Mouse (Mus musculus) adrenal gland, postnatal 0 days (tissue): Measurements from ENCODE around the gene Megf8. TPM values are rescaled to one million over a fixed set of nuclear protein-coding genes. Genes with fewer than 3 reads are reported as not detected.

ENCODE experiments used
- polyA plus RNA-seq: library from polyadenylated mRNA; unstranded; fragments of >200 nt; fragmentation: Nextera tagmentation; extraction: Ambion mirVana; gene quantifications from 2 replicates; pipeline ENCODE4 v1.2.1, GENCODE M21; 2015

Megf8 gene
- polyA plus RNA-seq = 7.3 and 8.4 TPM in 2 replicates

GRCm38 (mm10) chr7:25316532-25317445 lies at the start of gene Megf8:
Gene Megf8, plus strand, starts transcription at chr7:25317164.

GRCm38 (mm10) chr7:25267301-25267750 lies 49.6 kb upstream of the Megf8 start, which contains the start of gene Cic:
Gene Cic, plus strand, starts transcription at chr7:25267704.

GRCm38 (mm10) chr7:25297454-25298325 lies 19.3 kb upstream of the Megf8 start, which contains the start of gene Pafah1b3:
Gene Pafah1b3, minus strand, starts transcription at chr7:25297986.

GRCm38 (mm10) chr7:25301063-25301462 lies 15.9 kb upstream of the Megf8 start, which contains the start of gene Prr19:
Gene Prr19, plus strand, starts transcription at chr7:25301411.

GRCm38 (mm10) chr7:25305956-25306613 lies 10.9 kb upstream of the Megf8 start, which contains the start of gene Tmem145:
Gene Tmem145, plus strand, starts transcription at chr7:25306106.

GRCm38 (mm10) chr7:25369058-25369749 lies 52.2 kb downstream of the Megf8 start, which contains the start of gene Cnfn:
Gene Cnfn, minus strand, starts transcription at chr7:25369724.

GRCm38 (mm10) chr7:25398610-25399009 lies 81.6 kb downstream of the Megf8 start, which contains the start of gene Lipe:
Gene Lipe, minus strand, starts transcription at chr7:25398710.

GRCm38 (mm10) chr7:25412833-25413441 lies 96.0 kb downstream of the Megf8 start, which contains the start of gene Cxcl17:
Gene Cxcl17, minus strand, starts transcription at chr7:25412886.

Other genes with a start within 250 kb of the Megf8 start
- 4.1 and 5.5 TPM in 2 replicates for gene Grik5, start 244.8 kb upstream of the Megf8 start, polyA plus RNA-seq
- gene Zfp574, start 244.6 kb upstream of the Megf8 start, polyA plus RNA-seq = 14.3 and 18.7 TPM in 2 replicates
- 4.9 and 12.6 TPM in 2 replicates for gene Pou2f2, start 137.4 kb upstream of the Megf8 start, polyA plus RNA-seq
- gene Dedd2, start 96.5 kb upstream of the Megf8 start, polyA plus RNA-seq = 12.6 and 13.3 TPM in 2 replicates
- 1.5 and 2.4 TPM in 2 replicates for gene Zfp526, start 95.7 kb upstream of the Megf8 start, polyA plus RNA-seq
- gene Gsk3a, start 79.3 kb upstream of the Megf8 start, polyA plus RNA-seq = 8.4 and 10.2 TPM in 2 replicates
- gene Erf, start 66.4 kb upstream of the Megf8 start, polyA plus RNA-seq = 7.6 and 8.3 TPM in 2 replicates
- gene Cic, start 49.5 kb upstream of the Megf8 start, polyA plus RNA-seq = 21.1 and 23.1 TPM in 2 replicates
- 102 and 162 TPM in 2 replicates for gene Pafah1b3, start 19.2 kb upstream of the Megf8 start, polyA plus RNA-seq
- 0.13 TPM in 1 of 2 replicates, not detected in the other for gene Prr19, start 15.8 kb upstream of the Megf8 start, polyA plus RNA-seq
- gene Tmem145, start 11.1 kb upstream of the Megf8 start, polyA plus RNA-seq = 3.8 and 7.2 TPM in 2 replicates
- gene Cnfn, start 52.6 kb downstream of the Megf8 start, polyA plus RNA-seq = 0.87 and 12.3 TPM in 2 replicates
- 12.9 and 34.8 TPM in 2 replicates for gene Lipe, start 81.5 kb downstream of the Megf8 start, polyA plus RNA-seq
- gene Cxcl17, start 95.7 kb downstream of the Megf8 start, polyA plus RNA-seq = 0.43 TPM in 1 of 2 replicates, not detected in the other
- 9.0 and 17.7 TPM in 2 replicates for gene Ceacam1, start 160.4 kb downstream of the Megf8 start, polyA plus RNA-seq
- gene Ceacam2, start 222.7 kb downstream of the Megf8 start, polyA plus RNA-seq = 0.08 TPM in 1 of 2 replicates, not detected in the other